Mouse (Mus musculus) spleen, adult 12 weeks (tissue): ENCODE measurements around the gene Rnf19b.

Source experiments
- DNase-seq: peaks from one replicate; pipeline ENCODE4 v3.0.0; 2022; ENCODE audit warnings: low spot score

The Rnf19b gene

GRCm38 (mm10) chr4:129120520-129121445, 62.7 kb downstream of the Rnf19b start:
- DNase-seq, result peak; percentile 23

GRCm38 (mm10) chr4:129121569-129122086, 63.6 kb downstream of the Rnf19b start, which contains the start of gene Hpca:
TSS of gene Hpca (minus strand) at chr4:129122036.
- no peak for DNase-seq

GRCm38 (mm10) chr4:129122107-129122506, 64.0 kb downstream of the Rnf19b start:
- DNase-seq, result no peak

GRCm38 (mm10) chr4:129122719-129123118, 64.6 kb downstream of the Rnf19b start:
- no peak for DNase-seq

GRCm38 (mm10) chr4:129124652-129125146, 66.6 kb downstream of the Rnf19b start:
- DNase-seq, result no peak

- DNase-seq, result no peak
Measured at GRCm38 (mm10) chr4:129125736-129126451, 67.8 kb downstream of the Rnf19b start.

- DNase-seq, result no peak
Measured at GRCm38 (mm10) chr4:129128582-129129338, 70.7 kb downstream of the Rnf19b start.

- DNase-seq, result no peak
Measured at GRCm38 (mm10) chr4:129129387-129129786, 71.3 kb downstream of the Rnf19b start.

- peak; percentile 32 for DNase-seq
Measured at GRCm38 (mm10) chr4:129130149-129130548, 72.1 kb downstream of the Rnf19b start.

GRCm38 (mm10) chr4:129130755-129131303, 72.8 kb downstream of the Rnf19b start:
- no peak for DNase-seq

GRCm38 (mm10) chr4:129134799-129135585, 76.9 kb downstream of the Rnf19b start:
- peak; percentile 45 for DNase-seq
